In genomic region chr2:72107525-72108180, GRCm38 (mm10) we compare ENCODE assay signal across 12 mouse cellular contexts.
DNase-seq lines count a peak whose midpoint lies in the region; ATAC-seq and TF ChIP-seq lines count a peak whose summit lies in the region.
"Had no signal": no experiment of that assay in that cellular context is flagged by ENCODE, and none has a peak within 500 bp of the region (broad histone marks: within the 10 kb centered on the region; RNA-seq: fewer than 3 reads in every experiment).

No protein-coding gene starts in this region.

- H3K9ac ChIP-seq in forebrain, embryonic 13.5 days, result no peak overlapping the region
- H3K9ac ChIP-seq in forebrain, postnatal 0 days, result no peak overlapping the region
- no peak overlapping the region for H3K9ac ChIP-seq in hindbrain, embryonic 16.5 days (ENCODE audit: low read depth, low read length)
- no peak overlapping the region for H3K9ac ChIP-seq in kidney, embryonic 15.5 days

- no peak for DNase-seq in forebrain, postnatal 0 days
- DNase-seq in left cerebral cortex, adult 2 months (ENCODE audit: extremely low spot score in 1 of 2, low spot score in 2 of 2), result no peak
- DNase-seq in left cerebral cortex, adult 18-20 months (ENCODE audit: low spot score in 2 of 2), result no peak
- DNase-seq in Muller cell, postnatal 12 days (ENCODE audit: inconsistent ontology term), result peak; percentile 89
- DNase-seq in urinary bladder, postnatal 10 days (ENCODE audit: low spot score), result no peak
- DNase-seq: adrenal gland, postnatal 14 days; gastrocnemius, adult 2 months; kidney, adult 9 months had no signal

- TF ChIP-seq CTCF in forebrain, postnatal 0 days (IDR thresholded peaks at IDR 0.05; ENCODE audit: low read depth), result no peak
- no peak for TF ChIP-seq CTCF in left cerebral cortex, adult 2 months (IDR thresholded peaks at IDR 0.05)

- 0 out of 2 replicates have a peak, but pooled peaks have one; percentile 21 for ATAC-seq in forebrain, embryonic 13.5 days
- ATAC-seq in forebrain, postnatal 0 days, result no peak
- ATAC-seq in hindbrain, embryonic 16.5 days, result peak; percentile 48; the same call in 1 of the 2 replicates
- no peak for ATAC-seq in kidney, embryonic 15.5 days (replicated peaks; ENCODE audit: low FRiP score)

- H3K4me1 ChIP-seq in forebrain, embryonic 13.5 days, result peaks cover 22% of the 10 kb centered on the region
- H3K4me1 ChIP-seq in forebrain, postnatal 0 days (ENCODE audit: insufficient read depth), result peaks cover 4% of the 10 kb centered on the region; the same call in 1 of the 2 replicates
- peaks cover 3% of the 10 kb centered on the region; the same call in 1 of the 2 replicates for H3K4me1 ChIP-seq in hindbrain, embryonic 16.5 days (ENCODE audit: control insufficient read depth, insufficient read depth, low read depth, low read length)
- H3K4me1 ChIP-seq in kidney, embryonic 15.5 days, result no peaks in the 10 kb centered on the region

- no peaks in the 10 kb centered on the region for H3K9me3 ChIP-seq in forebrain, embryonic 13.5 days (replicated peaks)
- H3K9me3 ChIP-seq in forebrain, postnatal 0 days (ENCODE audit: low read length), result no peaks in the 10 kb centered on the region
- H3K9me3 ChIP-seq in hindbrain, embryonic 16.5 days (ENCODE audit: control insufficient read depth, low read length), result no peaks in the 10 kb centered on the region
- no peaks in the 10 kb centered on the region for H3K9me3 ChIP-seq in kidney, embryonic 15.5 days (replicated peaks)

- no peaks in the 10 kb centered on the region for H3K36me3 ChIP-seq in forebrain, embryonic 13.5 days (ENCODE audit: poor library complexity, severe bottlenecking)
- H3K36me3 ChIP-seq in forebrain, postnatal 0 days (ENCODE audit: insufficient read depth), result no peaks in the 10 kb centered on the region
- no peaks in the 10 kb centered on the region for H3K36me3 ChIP-seq in hindbrain, embryonic 16.5 days (ENCODE audit: control insufficient read depth, insufficient read depth, low read length)
- no peaks in the 10 kb centered on the region for H3K36me3 ChIP-seq in kidney, embryonic 15.5 days

- 37% methylated on average over 12 of the region's 12 CpGs for WGBS in forebrain, embryonic 13.5 days
- 30% methylated on average over 12 of the region's 12 CpGs for WGBS in forebrain, postnatal 0 days
- 40% methylated on average over 12 of the region's 12 CpGs for WGBS in hindbrain, embryonic 16.5 days
- WGBS in kidney, embryonic 15.5 days, result 59% methylated on average over 12 of the region's 12 CpGs

- H3K4me2 ChIP-seq in forebrain, embryonic 13.5 days, result no peak overlapping the region
- H3K4me2 ChIP-seq in forebrain, postnatal 0 days (ENCODE audit: low read depth), result no peak overlapping the region
- H3K4me2 ChIP-seq in hindbrain, embryonic 16.5 days (ENCODE audit: low read length), result no peak overlapping the region
- no peak overlapping the region for H3K4me2 ChIP-seq in kidney, embryonic 15.5 days
- H3K4me2 ChIP-seq: liver, embryonic 11.5 days had no signal

- H3K4me3 ChIP-seq in forebrain, embryonic 13.5 days, result no peak overlapping the region
- no peak overlapping the region for H3K4me3 ChIP-seq in forebrain, postnatal 0 days (ENCODE audit: low read depth, low read length)
- H3K4me3 ChIP-seq in left cerebral cortex, adult 2 months, result no peak overlapping the region
- no peak overlapping the region for H3K4me3 ChIP-seq in hindbrain, embryonic 16.5 days (ENCODE audit: low read length)
- H3K4me3 ChIP-seq in kidney, embryonic 15.5 days (replicated peaks), result no peak overlapping the region
- H3K4me3 ChIP-seq: gastrocnemius, adult 2 months had no signal

- intact Hi-C loops in left cerebral cortex, adult 2 months (cut with DNase I), result no loop called here

- no peaks in the 10 kb centered on the region for H3K27me3 ChIP-seq in forebrain, embryonic 13.5 days
- H3K27me3 ChIP-seq in forebrain, postnatal 0 days (ENCODE audit: insufficient read depth, low read length), result no peaks in the 10 kb centered on the region
- H3K27me3 ChIP-seq in hindbrain, embryonic 16.5 days (replicated peaks; ENCODE audit: control insufficient read depth, insufficient read depth, low read length), result no peaks in the 10 kb centered on the region
- no peaks in the 10 kb centered on the region for H3K27me3 ChIP-seq in kidney, embryonic 15.5 days

- H3K27ac ChIP-seq in forebrain, embryonic 13.5 days, result no peak overlapping the region
- H3K27ac ChIP-seq in forebrain, postnatal 0 days (ENCODE audit: low read depth, low read length), result no peak overlapping the region
- peak overlapping the region; percentile 44; the same call in 1 of the 2 replicates for H3K27ac ChIP-seq in left cerebral cortex, adult 2 months
- no peak overlapping the region for H3K27ac ChIP-seq in hindbrain, embryonic 16.5 days (ENCODE audit: low read depth, low read length)
- H3K27ac ChIP-seq in kidney, embryonic 15.5 days, result no peak overlapping the region
- H3K27ac ChIP-seq: gastrocnemius, adult 2 months had no signal

Comparison
In these comparisons a context has a peak if more than half of its experiments do, and no peak if none do; other contexts are left out.
1. ATAC-seq: peak in forebrain, embryonic 13.5 days (single experiment) and hindbrain, embryonic 16.5 days (single experiment); none in forebrain, postnatal 0 days (single experiment) and kidney, embryonic 15.5 days (single experiment).